In the genomic region with DNA sequence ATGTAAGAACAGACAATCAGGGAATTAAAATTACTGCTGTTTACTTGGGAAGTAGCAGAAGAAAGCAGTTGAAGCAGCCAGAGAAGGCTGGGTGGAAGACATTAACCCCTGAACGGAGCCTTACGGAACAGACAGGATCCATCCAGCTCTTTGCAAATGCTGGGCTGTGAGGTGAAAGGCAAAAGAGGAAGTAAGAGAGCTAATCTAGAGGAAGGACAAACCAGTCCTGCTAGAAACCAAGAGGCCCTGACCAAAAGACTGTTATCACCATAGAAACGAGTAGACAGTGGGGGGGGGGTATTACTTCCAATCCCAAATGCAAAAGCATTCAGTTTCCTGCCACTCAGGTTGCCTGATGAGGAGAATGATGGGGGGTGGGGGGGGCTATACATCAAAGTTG, we compare ENCODE assay signal across 9 mouse cellular contexts. TPM values are rescaled to one million over a fixed set of nuclear protein-coding genes. Genes with fewer than 3 reads are reported as not detected.
DNase-seq lines count a peak whose midpoint lies in the region; ATAC-seq and TF ChIP-seq lines count a peak whose summit lies in the region.
"Had no signal": no experiment of that assay in that cellular context is flagged by ENCODE, and none has a peak within 500 bp of the region (broad histone marks: within the 10 kb centered on the region; RNA-seq: fewer than 3 reads in every experiment).

No protein-coding gene starts in this region.

- no peak overlapping the region for H3K27ac ChIP-seq in kidney, postnatal 0 days
- no peak overlapping the region; the same call in 1 of the 2 replicates for H3K27ac ChIP-seq in midbrain, embryonic 15.5 days

- TF ChIP-seq CTCF in kidney, postnatal 0 days (IDR thresholded peaks at IDR 0.05; ENCODE audit: low read depth) = no peak

- 49% methylated on average over 3 of the region's 3 CpGs for WGBS in kidney, postnatal 0 days
- WGBS in midbrain, embryonic 15.5 days = 52% methylated on average over 3 of the region's 3 CpGs

- H3K4me3 ChIP-seq in kidney, postnatal 0 days (replicated peaks; ENCODE audit: low read depth, low read length) = no peak overlapping the region
- no peak overlapping the region for H3K4me3 ChIP-seq in midbrain, embryonic 15.5 days
- H3K4me3 ChIP-seq: heart, embryonic 12.5 days had no signal

- H3K9me3 ChIP-seq in kidney, postnatal 0 days (replicated peaks; ENCODE audit: low read length) = no peaks in the 10 kb centered on the region
- no peaks in the 10 kb centered on the region for H3K9me3 ChIP-seq in midbrain, embryonic 15.5 days
- H3K9me3 ChIP-seq: heart, embryonic 12.5 days had no signal

- 0 out of 2 replicates have a peak, but pooled peaks have one; percentile 33 for ATAC-seq in kidney, postnatal 0 days (replicated peaks; ENCODE audit: low FRiP score, low read depth)
- ATAC-seq in hematopoietic stem cell, adult 5-6 weeks (replicated peaks in 1 of 2; ENCODE audit: insufficient read depth in 1 of 2, low FRiP score in 2 of 2, low TSS enrichment in 1 of 2, low read depth in 1 of 2, poor library complexity in 2 of 2, severe bottlenecking in 2 of 2) = peak; percentile 77 to 82
- ATAC-seq in midbrain, embryonic 15.5 days (replicated peaks) = no peak

- H3K9ac ChIP-seq in kidney, postnatal 0 days (ENCODE audit: low read depth, low read length) = no peak overlapping the region
- no peak overlapping the region for H3K9ac ChIP-seq in midbrain, embryonic 15.5 days
- H3K9ac ChIP-seq: heart, embryonic 12.5 days had no signal

- H3K4me1 ChIP-seq in kidney, postnatal 0 days (replicated peaks; ENCODE audit: insufficient read depth, low read length) = 0 out of 2 replicates have a peak, but pooled peaks cover 8% of the 10 kb centered on the region
- H3K4me1 ChIP-seq in midbrain, embryonic 15.5 days = peaks cover 76% of the 10 kb centered on the region

- DNase-seq in kidney, postnatal 0 days (ENCODE audit: low spot score) = no peak
- no peak for DNase-seq in kidney, postnatal 14 days
- peak; percentile 46 for DNase-seq in R1 (ENCODE audit: low read depth, low spot score)
- DNase-seq in gastrocnemius, postnatal 25 days = no peak
- DNase-seq in cerebellum, postnatal 4 days (ENCODE audit: low spot score in 2 of 2) = no peak
- DNase-seq in retina, postnatal 1 day = no peak

- H3K27me3 ChIP-seq in kidney, postnatal 0 days (ENCODE audit: insufficient read depth, low read length) = no peaks in the 10 kb centered on the region
- H3K27me3 ChIP-seq in midbrain, embryonic 15.5 days (replicated peaks) = no peaks in the 10 kb centered on the region
- H3K27me3 ChIP-seq: heart, embryonic 12.5 days had no signal

- no peak overlapping the region for H3K4me2 ChIP-seq in kidney, postnatal 0 days (ENCODE audit: low read length)
- peak overlapping the region; percentile 18; the same call in 1 of the 2 replicates for H3K4me2 ChIP-seq in midbrain, embryonic 15.5 days
- H3K4me2 ChIP-seq: heart, embryonic 12.5 days had no signal

- no peaks in the 10 kb centered on the region for H3K36me3 ChIP-seq in kidney, postnatal 0 days (ENCODE audit: insufficient read depth, low read length)
- H3K36me3 ChIP-seq in midbrain, embryonic 15.5 days (replicated peaks) = no peaks in the 10 kb centered on the region
- H3K36me3 ChIP-seq: heart, embryonic 12.5 days had no signal

RNA-seq across cellular contexts. Expression of a gene that starts 6.6 kb away (rescaled TPM):
- polyA plus RNA-seq in kidney, postnatal 0 days (2015; fragmentation: Nextera tagmentation; extraction: Ambion mirVana) = 38.5 and 41.4 TPM in 2 replicates
- 67.2 and 72.2 TPM in 2 replicates for total RNA-seq in hematopoietic stem cell, adult 5-6 weeks (2017)
- 452 and 467 TPM in 2 replicates for polyA plus RNA-seq in midbrain, embryonic 15.5 days (2015; fragmentation: Nextera tagmentation; extraction: Ambion mirVana)
- 1 to 10 TPM; 3.5 to 7.3 TPM for total RNA-seq in gastrocnemius, postnatal 25 days (2021)
